Comparison of ENCODE assay signal across 31 mouse cellular contexts in the genomic region with DNA sequence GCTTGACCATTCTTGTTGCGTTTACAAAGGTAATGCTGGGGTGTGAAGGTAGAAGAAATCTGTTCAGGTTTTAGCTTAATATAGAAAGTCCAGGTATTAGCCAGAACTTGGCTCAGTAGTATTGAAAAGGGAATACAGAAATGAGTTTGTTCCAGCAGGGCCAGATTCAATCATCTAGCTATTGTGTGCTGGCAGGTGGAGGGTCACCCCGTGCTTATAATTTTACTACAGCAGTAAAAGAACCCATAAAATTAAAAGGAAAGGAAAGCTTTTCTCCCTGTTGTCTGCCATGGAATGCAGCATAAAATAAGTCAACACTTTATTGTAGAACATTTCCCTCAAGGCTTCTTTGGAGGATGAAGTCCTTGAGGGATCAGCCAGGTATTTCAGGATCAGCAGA.
"Had no signal": no experiment of that assay in that cellular context is flagged by ENCODE, and none has a peak within 500 bp of the region (broad histone marks: within the 10 kb centered on the region; RNA-seq: fewer than 3 reads in every experiment).

No protein-coding gene starts in this region.

- H3K4me2 ChIP-seq: limb, embryonic 15.5 days; liver, embryonic 11.5 days; liver, embryonic 12.5 days; liver, embryonic 13.5 days; liver, embryonic 15.5 days; lung, embryonic 14.5 days; lung, embryonic 15.5 days; midbrain, embryonic 11.5 days; midbrain, embryonic 12.5 days; midbrain, embryonic 13.5 days; midbrain, embryonic 15.5 days; neural tube, embryonic 12.5 days; neural tube, embryonic 13.5 days had no signal

- H3K36me3 ChIP-seq: limb, embryonic 15.5 days; liver, embryonic 12.5 days; liver, embryonic 13.5 days; liver, embryonic 15.5 days; lung, embryonic 15.5 days; midbrain, embryonic 10.5 days; midbrain, embryonic 12.5 days; midbrain, embryonic 13.5 days; midbrain, embryonic 15.5 days; neural tube, embryonic 12.5 days; neural tube, embryonic 13.5 days had no signal

- H3K9me3 ChIP-seq: limb, embryonic 15.5 days; liver, embryonic 12.5 days; liver, embryonic 13.5 days; liver, embryonic 15.5 days; lung, embryonic 15.5 days; megakaryocyte, embryonic 14.5 days; midbrain, embryonic 10.5 days; midbrain, embryonic 12.5 days; midbrain, embryonic 13.5 days; midbrain, embryonic 15.5 days; neural tube, embryonic 12.5 days; neural tube, embryonic 13.5 days had no signal

- H3K27me3 ChIP-seq: limb, embryonic 15.5 days; liver, embryonic 12.5 days; liver, embryonic 13.5 days; liver, embryonic 15.5 days; megakaryocyte, embryonic 14.5 days; midbrain, embryonic 12.5 days; midbrain, embryonic 13.5 days; midbrain, embryonic 15.5 days; neural tube, embryonic 12.5 days; neural tube, embryonic 13.5 days had no signal

- H3K27ac ChIP-seq: left cerebral cortex, adult 2 months; limb, embryonic 15.5 days; liver, embryonic 12.5 days; liver, embryonic 13.5 days; liver, embryonic 14.5 days; liver, embryonic 15.5 days; lung, embryonic 15.5 days; macrophage; midbrain, embryonic 10.5 days; midbrain, embryonic 12.5 days; midbrain, embryonic 13.5 days; midbrain, embryonic 15.5 days; neural tube, embryonic 12.5 days; neural tube, embryonic 13.5 days had no signal

- H3K4me1 ChIP-seq: limb, embryonic 15.5 days; liver, embryonic 12.5 days; liver, embryonic 13.5 days; liver, embryonic 15.5 days; lung, embryonic 15.5 days; megakaryocyte, embryonic 14.5 days; midbrain, embryonic 10.5 days; midbrain, embryonic 12.5 days; midbrain, embryonic 13.5 days; midbrain, embryonic 15.5 days; neural tube, embryonic 12.5 days; neural tube, embryonic 13.5 days had no signal

- DNase-seq: left cerebral cortex, postnatal 4 days; liver; liver, embryonic 13.5 days; liver, postnatal 0 days; lung, adult 18-20 months; lung, adult 2 months; lung, embryonic 14.5 days; lung, postnatal 10 days; lung, postnatal 14 days; lung, postnatal 36 days; lung, postnatal 4 days; midbrain, embryonic 14.5 days had no signal

- H3K4me3 ChIP-seq: left cerebral cortex, adult 2 months; limb, embryonic 15.5 days; liver, embryonic 12.5 days; liver, embryonic 13.5 days; liver, embryonic 15.5 days; lung, embryonic 15.5 days; megakaryocyte, embryonic 14.5 days; midbrain, embryonic 10.5 days; midbrain, embryonic 12.5 days; midbrain, embryonic 13.5 days; midbrain, embryonic 15.5 days; myocyte; neural tube, embryonic 12.5 days; neural tube, embryonic 13.5 days had no signal

- H3K9ac ChIP-seq: limb, embryonic 15.5 days; liver, embryonic 12.5 days; liver, embryonic 13.5 days; liver, embryonic 14.5 days; liver, embryonic 15.5 days; liver, postnatal 0 days; lung, embryonic 14.5 days; lung, embryonic 15.5 days; midbrain, embryonic 12.5 days; midbrain, embryonic 13.5 days; midbrain, embryonic 15.5 days; neural tube, embryonic 12.5 days; neural tube, embryonic 13.5 days had no signal

- ATAC-seq: liver, embryonic 12.5 days; liver, postnatal 0 days; lung, postnatal 0 days; midbrain, embryonic 13.5 days; midbrain, embryonic 15.5 days; midbrain, embryonic 16.5 days had no signal
